ENCODE assay signal across 22 mouse cellular contexts in genomic region chr4:101144790-101145189, GRCm38 (mm10).
DNase-seq lines count a peak whose midpoint lies in the region; ATAC-seq lines count a peak whose summit lies in the region.
"Had no signal": no experiment of that assay in that cellular context is flagged by ENCODE, and none has a peak within 500 bp of the region (broad histone marks: within the 10 kb centered on the region; RNA-seq: fewer than 3 reads in every experiment).

No protein-coding gene starts in this region.

- no peak overlapping the region for H3K9ac ChIP-seq in hindbrain, embryonic 11.5 days (ENCODE audit: low read depth, low read length)
- H3K9ac ChIP-seq in hindbrain, embryonic 14.5 days, result no peak overlapping the region
- H3K9ac ChIP-seq in midbrain, embryonic 11.5 days (ENCODE audit: low read length), result no peak overlapping the region
- H3K9ac ChIP-seq in midbrain, embryonic 13.5 days (replicated peaks), result no peak overlapping the region
- H3K9ac ChIP-seq: forebrain, embryonic 12.5 days; forebrain, embryonic 15.5 days; heart, embryonic 12.5 days; heart, embryonic 15.5 days; hindbrain, embryonic 13.5 days had no signal

- no peaks in the 10 kb centered on the region for H3K4me1 ChIP-seq in hindbrain, embryonic 11.5 days (replicated peaks; ENCODE audit: control insufficient read depth, insufficient read depth, low read length)
- H3K4me1 ChIP-seq in hindbrain, embryonic 14.5 days (replicated peaks; ENCODE audit: control insufficient read depth, insufficient read depth, low read length), result peaks cover 5% of the 10 kb centered on the region; the same call in 1 of the 2 replicates
- H3K4me1 ChIP-seq in midbrain, embryonic 11.5 days (ENCODE audit: control insufficient read depth, insufficient read depth, low read length), result peaks cover 9% of the 10 kb centered on the region; the same call in 1 of the 2 replicates
- H3K4me1 ChIP-seq in midbrain, embryonic 13.5 days (replicated peaks), result peaks cover 17% of the 10 kb centered on the region
- H3K4me1 ChIP-seq: heart, embryonic 12.5 days had no signal

- 64% methylated on average over 7 of the region's 7 CpGs for WGBS in hindbrain, embryonic 11.5 days
- 55% methylated on average over 7 of the region's 7 CpGs for WGBS in hindbrain, embryonic 14.5 days
- WGBS in midbrain, embryonic 11.5 days, result 69% methylated on average over 7 of the region's 7 CpGs
- 70% methylated on average over 7 of the region's 7 CpGs for WGBS in midbrain, embryonic 13.5 days

- DNase-seq in hindbrain, embryonic 11.5 days (ENCODE audit: low spot score), result peak; percentile 7
- no peak for DNase-seq in hindbrain, embryonic 14.5 days (ENCODE audit: low spot score)
- peak; percentile 82 for DNase-seq in midbrain, embryonic 11.5 days (ENCODE audit: low spot score, missing footprints)
- peak; percentile 6 for DNase-seq in naive thymus-derived CD4-positive, alpha-beta T cell, adult 2 months (ENCODE audit: low read depth)
- DNase-seq in heart, postnatal 25 days (ENCODE audit: low spot score), result no peak
- no peak for DNase-seq in lung, postnatal 25 days (ENCODE audit: low spot score)
- DNase-seq: adrenal gland, postnatal 10 days; adrenal gland, postnatal 36 days; cerebellum, adult 18-20 months; cerebellum, adult 9-10 months; cerebellum, postnatal 14 days; gastrocnemius, postnatal 25 days; heart, adult 18-20 months; heart, postnatal 10 days; heart, postnatal 4 days had no signal

- H3K4me2 ChIP-seq in hindbrain, embryonic 11.5 days (replicated peaks; ENCODE audit: low read depth, low read length), result no peak overlapping the region
- H3K4me2 ChIP-seq in hindbrain, embryonic 14.5 days (replicated peaks), result no peak overlapping the region
- no peak overlapping the region for H3K4me2 ChIP-seq in midbrain, embryonic 11.5 days
- no peak overlapping the region for H3K4me2 ChIP-seq in midbrain, embryonic 13.5 days (replicated peaks)
- H3K4me2 ChIP-seq: forebrain, embryonic 12.5 days; forebrain, embryonic 15.5 days; heart, embryonic 12.5 days; heart, embryonic 15.5 days had no signal

- H3K4me3 ChIP-seq in hindbrain, embryonic 11.5 days (ENCODE audit: low read depth, low read length), result no peak overlapping the region
- H3K4me3 ChIP-seq in hindbrain, embryonic 14.5 days (replicated peaks; ENCODE audit: low read length), result no peak overlapping the region
- no peak overlapping the region for H3K4me3 ChIP-seq in midbrain, embryonic 11.5 days (ENCODE audit: low read depth, low read length)
- no peak overlapping the region for H3K4me3 ChIP-seq in midbrain, embryonic 13.5 days (replicated peaks)
- H3K4me3 ChIP-seq: forebrain, embryonic 12.5 days; forebrain, embryonic 15.5 days; heart, embryonic 12.5 days; heart, embryonic 15.5 days; hindbrain, embryonic 13.5 days had no signal

- intact Hi-C loops in heart, postnatal 25 days (cut with DNase I), result no loop called here

- no peaks in the 10 kb centered on the region for H3K9me3 ChIP-seq in hindbrain, embryonic 11.5 days (ENCODE audit: control insufficient read depth, low read length)
- no peaks in the 10 kb centered on the region for H3K9me3 ChIP-seq in hindbrain, embryonic 14.5 days (ENCODE audit: control insufficient read depth, low read length)
- H3K9me3 ChIP-seq in midbrain, embryonic 11.5 days (ENCODE audit: control insufficient read depth, low read length), result no peaks in the 10 kb centered on the region
- H3K9me3 ChIP-seq in midbrain, embryonic 13.5 days, result no peaks in the 10 kb centered on the region
- H3K9me3 ChIP-seq: forebrain, embryonic 12.5 days; forebrain, embryonic 15.5 days; heart, embryonic 12.5 days; heart, embryonic 15.5 days; hindbrain, embryonic 13.5 days had no signal

- H3K27me3 ChIP-seq in hindbrain, embryonic 11.5 days (ENCODE audit: control insufficient read depth, insufficient read depth, low read length), result no peaks in the 10 kb centered on the region
- no peaks in the 10 kb centered on the region for H3K27me3 ChIP-seq in hindbrain, embryonic 14.5 days (ENCODE audit: control insufficient read depth, insufficient read depth, low read length)
- H3K27me3 ChIP-seq in midbrain, embryonic 11.5 days (ENCODE audit: control insufficient read depth, insufficient read depth, low read length), result no peaks in the 10 kb centered on the region
- no peaks in the 10 kb centered on the region for H3K27me3 ChIP-seq in midbrain, embryonic 13.5 days
- H3K27me3 ChIP-seq: forebrain, embryonic 12.5 days; forebrain, embryonic 15.5 days; heart, embryonic 12.5 days; heart, embryonic 15.5 days; hindbrain, embryonic 13.5 days; Patski had no signal

- H3K36me3 ChIP-seq in hindbrain, embryonic 11.5 days (ENCODE audit: control insufficient read depth, insufficient read depth, low read length), result no peaks in the 10 kb centered on the region
- H3K36me3 ChIP-seq in hindbrain, embryonic 14.5 days (replicated peaks; ENCODE audit: control insufficient read depth, insufficient read depth), result peaks cover 2% of the 10 kb centered on the region; the same call in 1 of the 2 replicates
- H3K36me3 ChIP-seq in midbrain, embryonic 11.5 days (ENCODE audit: control insufficient read depth, insufficient read depth, low read length), result no peaks in the 10 kb centered on the region
- H3K36me3 ChIP-seq in midbrain, embryonic 13.5 days, result peaks cover 5% of the 10 kb centered on the region; the same call in 1 of the 2 replicates
- H3K36me3 ChIP-seq: forebrain, embryonic 12.5 days; forebrain, embryonic 15.5 days had no signal

- no peak overlapping the region for H3K27ac ChIP-seq in hindbrain, embryonic 11.5 days (ENCODE audit: low read depth, low read length)
- H3K27ac ChIP-seq in hindbrain, embryonic 14.5 days, result no peak overlapping the region
- H3K27ac ChIP-seq in midbrain, embryonic 11.5 days (ENCODE audit: low read depth, low read length), result no peak overlapping the region
- no peak overlapping the region for H3K27ac ChIP-seq in midbrain, embryonic 13.5 days
- H3K27ac ChIP-seq: forebrain, embryonic 12.5 days; forebrain, embryonic 15.5 days; heart, embryonic 15.5 days; hindbrain, embryonic 13.5 days had no signal

- no peak for ATAC-seq in hindbrain, embryonic 11.5 days (ENCODE audit: low FRiP score)
- ATAC-seq in hindbrain, embryonic 14.5 days (ENCODE audit: low FRiP score), result no peak
- no peak for ATAC-seq in midbrain, embryonic 11.5 days (ENCODE audit: low FRiP score)
- no peak for ATAC-seq in midbrain, embryonic 13.5 days
- ATAC-seq: forebrain, embryonic 15.5 days; Patski had no signal

Comparison
In these comparisons a context has a peak if more than half of its experiments do, and no peak if none do; other contexts are left out.
1. DNase-seq: peak in hindbrain, embryonic 11.5 days (single experiment), midbrain, embryonic 11.5 days (single experiment) and naive thymus-derived CD4-positive, alpha-beta T cell, adult 2 months (single experiment); none in hindbrain, embryonic 14.5 days (single experiment), heart, postnatal 25 days (single experiment) and lung, postnatal 25 days (single experiment).